Mouse (Mus musculus) kidney, postnatal 36 days (tissue): ENCODE results near the gene Antxrl.

Experiments used
- DNase-seq, 2 experiments: peaks; one replicate each; pipeline ENCODE4 v3.0.0; 2021 to 2022; ENCODE audit warnings: mixed read lengths in 2 of 2

The Antxrl gene

GRCm38 (mm10) chr14:34052516-34052915, at the start of gene Antxrl:
Gene Antxrl, plus strand, starts transcription at chr14:34052707.
- DNase-seq: no peak

- DNase-seq: no peak
Measured at GRCm38 (mm10) chr14:34015063-34015462, 37.4 kb upstream of the Antxrl start, which contains the start of gene Gm30083. Gene Gm30083, minus strand, starts transcription at chr14:34015182.

- no peak for DNase-seq
Measured at GRCm38 (mm10) chr14:34016381-34016780, 36.1 kb upstream of the Antxrl start, which contains the start of gene Gm5460. Gene Gm5460, plus strand, starts transcription at chr14:34016758.

- DNase-seq: no peak
Measured at GRCm38 (mm10) chr14:34016938-34017337, 35.6 kb upstream of the Antxrl start.

GRCm38 (mm10) chr14:34026710-34027109, 25.8 kb upstream of the Antxrl start:
- DNase-seq: no peak

GRCm38 (mm10) chr14:34033841-34034610, 18.5 kb upstream of the Antxrl start:
- no peak for DNase-seq

GRCm38 (mm10) chr14:34041241-34041640, 11.3 kb upstream of the Antxrl start:
- DNase-seq: no peak

- no peak for DNase-seq
Measured at GRCm38 (mm10) chr14:34043341-34043740, 9.2 kb upstream of the Antxrl start.

- no peak for DNase-seq
Measured at GRCm38 (mm10) chr14:34050101-34050779, 2.3 kb upstream of the Antxrl start.

- DNase-seq: no peak
Measured at GRCm38 (mm10) chr14:34071665-34072064, 19.2 kb downstream of the Antxrl start.

GRCm38 (mm10) chr14:34075346-34075745, 22.8 kb downstream of the Antxrl start:
- peak; percentile 6 to 26 for DNase-seq

- no peak for DNase-seq
Measured at GRCm38 (mm10) chr14:34077222-34077621, 24.7 kb downstream of the Antxrl start.

- DNase-seq: no peak
Measured at GRCm38 (mm10) chr14:34078293-34078692, 25.8 kb downstream of the Antxrl start.

- DNase-seq: peak; percentile 66 to 86
Measured at GRCm38 (mm10) chr14:34080321-34080997, 28.0 kb downstream of the Antxrl start.

- no peak for DNase-seq
Measured at GRCm38 (mm10) chr14:34085731-34086130, 33.2 kb downstream of the Antxrl start, which contains the start of gene Anxa8. Gene Anxa8, plus strand, starts transcription at chr14:34085981.

- no peak for DNase-seq
Measured at GRCm38 (mm10) chr14:34086806-34087205, 34.3 kb downstream of the Antxrl start.

- DNase-seq: no peak
Measured at GRCm38 (mm10) chr14:34087856-34088398, 35.4 kb downstream of the Antxrl start.

- no peak for DNase-seq
Measured at GRCm38 (mm10) chr14:34089796-34090195, 37.3 kb downstream of the Antxrl start.

GRCm38 (mm10) chr14:34091475-34091874, 39.0 kb downstream of the Antxrl start:
- no peak for DNase-seq

- DNase-seq: no peak
Measured at GRCm38 (mm10) chr14:34092856-34093255, 40.3 kb downstream of the Antxrl start.

- no peak for DNase-seq
Measured at GRCm38 (mm10) chr14:34096161-34096560, 43.7 kb downstream of the Antxrl start.

- no peak for DNase-seq
Measured at GRCm38 (mm10) chr14:34102601-34103000, 50.1 kb downstream of the Antxrl start, which contains the start of gene A630023A22Rik. Gene A630023A22Rik, minus strand, starts transcription at chr14:34102754.

GRCm38 (mm10) chr14:34103855-34104254, 51.3 kb downstream of the Antxrl start:
- no peak for DNase-seq
